Mouse (Mus musculus) ovary, adult 2 months (tissue): Measurements from ENCODE around the gene Zfp740. TPM values are rescaled to one million over a fixed set of nuclear protein-coding genes. Genes with fewer than 3 reads are reported as not detected.

ENCODE experiments used
- polyA plus RNA-seq: library from polyadenylated mRNA; depleted of rRNA; stranded (reverse); fragments of >200 nt; gene quantifications from 2 replicates; pipeline ENCODE4 v1.2.3, GENCODE M21; 2012; rRNA removed

Zfp740 gene
- polyA plus RNA-seq, result 33.0 and 35.9 TPM in 2 replicates

GRCm38 (mm10) chr15:102202971-102203834 lies at the start of gene Zfp740:
Gene Zfp740 (plus strand): TSS chr15:102203249.

GRCm38 (mm10) chr15:102204674-102205505 lies 1.8 kb downstream of the Zfp740 start, which contains the start of gene Csad:
Gene Csad (minus strand): TSS chr15:102204724.

GRCm38 (mm10) chr15:102231748-102232147 lies 28.7 kb downstream of the Zfp740 start, which contains the start of gene Itgb7:
Gene Itgb7 (minus strand): TSS chr15:102231944.

GRCm38 (mm10) chr15:102257202-102258075 lies 54.4 kb downstream of the Zfp740 start, which contains the start of gene Rarg:
Gene Rarg (minus strand): TSS chr15:102257517.

Other genes starting within 250 kb of the Zfp740 start
- 0.05 TPM in 1 of 2 replicates, not detected in the other for gene Krt78, start 249.0 kb upstream of the Zfp740 start, polyA plus RNA-seq
- gene Krt8, start 198.8 kb upstream of the Zfp740 start, polyA plus RNA-seq, result 138 and 174 TPM in 2 replicates
- gene Krt18, start 175.1 kb upstream of the Zfp740 start, polyA plus RNA-seq, result 119 and 120 TPM in 2 replicates
- 103 and 118 TPM in 2 replicates for gene Eif4b, start 129.5 kb upstream of the Zfp740 start, polyA plus RNA-seq
- gene Tns2, start 102.8 kb upstream of the Zfp740 start, polyA plus RNA-seq, result 64.5 and 83.6 TPM in 2 replicates
- 41.3 and 46.7 TPM in 2 replicates for gene Spryd3, start 67.0 kb upstream of the Zfp740 start, polyA plus RNA-seq
- gene Igfbp6, start 58.9 kb upstream of the Zfp740 start, polyA plus RNA-seq, result 333 and 349 TPM in 2 replicates
- 2.1 and 2.9 TPM in 2 replicates for gene Soat2, start 52.7 kb upstream of the Zfp740 start, polyA plus RNA-seq
- 137 and 169 TPM in 2 replicates for gene Csad, start 1.5 kb downstream of the Zfp740 start, polyA plus RNA-seq
- gene Itgb7, start 28.7 kb downstream of the Zfp740 start, polyA plus RNA-seq, result 5.7 and 6.7 TPM in 2 replicates
- gene Rarg, start 54.3 kb downstream of the Zfp740 start, polyA plus RNA-seq, result 57.9 and 65.1 TPM in 2 replicates
- gene Gm9918, start 67.3 kb downstream of the Zfp740 start, polyA plus RNA-seq, result 0.77 and 1.0 TPM in 2 replicates
- 119 and 129 TPM in 2 replicates for gene Mfsd5, start 76.2 kb downstream of the Zfp740 start, polyA plus RNA-seq
- gene Espl1, start 93.0 kb downstream of the Zfp740 start, polyA plus RNA-seq, result 12.0 and 16.4 TPM in 2 replicates
- gene Pfdn5, start 122.9 kb downstream of the Zfp740 start, polyA plus RNA-seq, result 77.8 and 110 TPM in 2 replicates
- 58.9 and 73.8 TPM in 2 replicates for gene Myg1, start 128.5 kb downstream of the Zfp740 start, polyA plus RNA-seq
- gene Aaas, start 147.5 kb downstream of the Zfp740 start, polyA plus RNA-seq, result 44.6 and 50.1 TPM in 2 replicates
- gene Sp7, start 163.9 kb downstream of the Zfp740 start, polyA plus RNA-seq, result 1.7 and 2.3 TPM in 2 replicates
- 19.1 and 23.3 TPM in 2 replicates for gene Sp1, start 202.9 kb downstream of the Zfp740 start, polyA plus RNA-seq
- 150 and 164 TPM in 2 replicates for gene Amhr2, start 242.1 kb downstream of the Zfp740 start, polyA plus RNA-seq